Mouse (Mus musculus): ENCODE data around the gene Prg2. TPM values are rescaled to one million over a fixed set of nuclear protein-coding genes. Genes with fewer than 3 reads are reported as not detected.

Prg2 gene
- total RNA-seq, 2 experiments from 2014 or later, result not detected

- DNase-seq, result no peak
Measured at GRCm38 (mm10) chr2:85030989-85031388, 50.7 kb downstream of the Prg2 start.

- no peak for DNase-seq
Measured at GRCm38 (mm10) chr2:85033121-85033520, 52.9 kb downstream of the Prg2 start.

Other genes with a start within 250 kb of the Prg2 start
- under 1 TPM; 0.20 to 0.23 TPM for gene Ypel4, start 246.4 kb upstream of the Prg2 start, total RNA-seq (2021)
- gene Gm19426, start 236.8 kb upstream of the Prg2 start, total RNA-seq (2021), result 1 to 10 TPM in 1 of 2 experiments, under 1 TPM in 1; 0.98 to 1.7 TPM
- gene Serping1, start 205.0 kb upstream of the Prg2 start, total RNA-seq (2021), result 10 to 100 TPM; 64.0 to 71.6 TPM
- 10 to 100 TPM; 30.0 to 33.2 TPM for gene Ube2l6, start 181.6 kb upstream of the Prg2 start, total RNA-seq (2021)
- gene Smtnl1, start 157.8 kb upstream of the Prg2 start, total RNA-seq (2021), result not detected
- gene Timm10, start 153.5 kb upstream of the Prg2 start, total RNA-seq (2021), result 100 to 1,000 TPM; 109 to 146 TPM
- gene Slc43a1, start 141.6 kb upstream of the Prg2 start, total RNA-seq (2021), result 1 to 10 TPM; 2.6 to 3.3 TPM
- gene Rtn4rl2, start 93.8 kb upstream of the Prg2 start, total RNA-seq (2021), result 1 to 10 TPM; 3.0 to 3.5 TPM
- 10 to 100 TPM; 65.4 to 72.8 TPM for gene Slc43a3, start 43.9 kb upstream of the Prg2 start, total RNA-seq (2021)
- not detected for gene Prg3, start 7.8 kb downstream of the Prg2 start, total RNA-seq (2021)
- gene Ssrp1, start 56.8 kb downstream of the Prg2 start, total RNA-seq (2021), result 10 to 100 TPM; 36.7 to 43.5 TPM
- gene P2rx3, start 57.0 kb downstream of the Prg2 start, total RNA-seq (2021), result under 1 TPM; 0.20 to 0.44 TPM
- 10 to 100 TPM; 48.1 to 51.2 TPM for gene Tnks1bp1, start 67.6 kb downstream of the Prg2 start, total RNA-seq (2021)
- 10 to 100 TPM in 1 of 2 experiments, 1 to 10 TPM in 1; 5.7 to 11.3 TPM for gene Aplnr, start 155.8 kb downstream of the Prg2 start, total RNA-seq (2021)
- 1 to 10 TPM; 1.2 to 1.5 TPM for gene Lrrc55, start 216.7 kb downstream of the Prg2 start, total RNA-seq (2021)